Mouse (Mus musculus) liver, embryonic 12.5 days (tissue): Measurements from ENCODE around the gene Pinlyp. TPM values are rescaled to one million over a fixed set of nuclear protein-coding genes. Genes with fewer than 3 reads are reported as not detected.

Source experiments
- ATAC-seq: fragments of 200-750 bp; cut with Nextera tagmentation; 2 replicates; pipeline ENCODE4 v1.8.0; 2017; ENCODE audit warnings: moderate number of reproducible peaks, mild to moderate bottlenecking, moderate library complexity
- H3K27ac ChIP-seq: fragments of 300-500 bp; sonication (generic); 2 replicates; pipeline ENCODE4 v1.5.1; 2016; ENCODE audit warnings: mild to moderate bottlenecking
- H3K27me3 ChIP-seq: fragments of 300-500 bp; sonication (generic); replicated peaks from 2 replicates; pipeline ENCODE4 v1.6.1; 2016; ENCODE audit warnings: mild to moderate bottlenecking, moderate library complexity
- H3K36me3 ChIP-seq: fragments of 300-500 bp; sonication (generic); 2 replicates; pipeline ENCODE4 v1.6.1; 2016; ENCODE audit warnings: mild to moderate bottlenecking, moderate library complexity
- H3K4me1 ChIP-seq: fragments of 300-500 bp; sonication (generic); 2 replicates; pipeline ENCODE4 v1.6.1; 2016
- H3K4me2 ChIP-seq: fragments of 300-500 bp; sonication (generic); 2 replicates; pipeline ENCODE4 v1.6.1; 2016; ENCODE audit warnings: mild to moderate bottlenecking, moderate library complexity
- H3K4me3 ChIP-seq: fragments of 300-500 bp; sonication (generic); 2 replicates; pipeline ENCODE4 v1.5.1; 2016; ENCODE audit warnings: mild to moderate bottlenecking, moderate library complexity
- H3K9ac ChIP-seq: fragments of 300-500 bp; sonication (generic); 2 replicates; pipeline ENCODE4 v1.6.1; 2016; ENCODE audit warnings: mild to moderate bottlenecking, moderate library complexity
- H3K9me3 ChIP-seq: fragments of 300-500 bp; sonication (generic); replicated peaks from 2 replicates; pipeline ENCODE4 v1.6.1; 2016; ENCODE audit warnings: mild to moderate bottlenecking, moderate library complexity
- WGBS: fragments of 180-500 bp; shearing (Covaris S2); methylation state at CpG from one replicate; pipeline ENCODE4 v1.1.7; 2016; ENCODE audit not compliant: insufficient replicate concordance; 5-methylcytosine and 5-hydroxymethylcytosine counted together
- polyA plus RNA-seq: library from polyadenylated mRNA; unstranded; fragments of >200 nt; fragmentation: Nextera tagmentation; extraction: Ambion mirVana; gene quantifications from 2 replicates; pipeline ENCODE4 v1.2.1, GENCODE M21; 2016

Gene Pinlyp
- not detected in 2 replicates for polyA plus RNA-seq

GRCm38 (mm10) chr7:24546068-24546614 is at the start of gene Pinlyp, which contains the start of gene Xrcc1:
Gene Pinlyp, minus strand, starts transcription at chr7:24546118.
Gene Xrcc1, plus strand, starts transcription at chr7:24546289.
- peaks cover 28% of the 10 kb centered on the region for H3K36me3 ChIP-seq
- H3K4me3 ChIP-seq = peak within 1 kb of the TSS; percentile 80
- H3K4me2 ChIP-seq = peak within 1 kb of the TSS; percentile 85
- no peaks in the 10 kb centered on the region for H3K9me3 ChIP-seq
- peak within 1 kb of the TSS; percentile 71 for H3K27ac ChIP-seq
- 39% methylated on average over 13 of the region's 13 CpGs for WGBS
- no peaks in the 10 kb centered on the region for H3K27me3 ChIP-seq
- H3K9ac ChIP-seq = peak within 1 kb of the TSS; percentile 89
- peaks cover 20% of the 10 kb centered on the region for H3K4me1 ChIP-seq
- no peak for ATAC-seq

GRCm38 (mm10) chr7:24595464-24595863 is 49.5 kb upstream of the Pinlyp start:
- ATAC-seq = no peak
- H3K4me2 ChIP-seq = no peak overlapping the region
- no peak overlapping the region for H3K27ac ChIP-seq
- H3K9ac ChIP-seq = no peak overlapping the region
- peaks cover 48% of the 10 kb centered on the region for H3K4me1 ChIP-seq
- WGBS = 41% methylated on average over 2 of the region's 2 CpGs
- no peaks in the 10 kb centered on the region for H3K9me3 ChIP-seq
- H3K27me3 ChIP-seq = peaks cover 19% of the 10 kb centered on the region
- no peaks in the 10 kb centered on the region for H3K36me3 ChIP-seq
- H3K4me3 ChIP-seq = 0 out of 2 replicates have a peak overlapping the region, but pooled peaks have one; percentile 61

GRCm38 (mm10) chr7:24594309-24594803 is 48.4 kb upstream of the Pinlyp start:
- no peaks in the 10 kb centered on the region for H3K36me3 ChIP-seq
- H3K9me3 ChIP-seq = no peaks in the 10 kb centered on the region
- ATAC-seq = no peak
- 7% methylated on average over 13 of the region's 13 CpGs for WGBS
- H3K4me2 ChIP-seq = peak overlapping the region; percentile 83
- H3K4me3 ChIP-seq = peak overlapping the region; percentile 61
- H3K27ac ChIP-seq = no peak overlapping the region
- peaks cover 19% of the 10 kb centered on the region for H3K27me3 ChIP-seq
- H3K4me1 ChIP-seq = peaks cover 58% of the 10 kb centered on the region
- H3K9ac ChIP-seq = peak overlapping the region; percentile 64

- H3K36me3 ChIP-seq = no peaks in the 10 kb centered on the region
- WGBS = 2% methylated on average over 39 of the region's 39 CpGs
These were observed 47.8 kb upstream of the Pinlyp start for GRCm38 (mm10) chr7:24593621-24594308.

GRCm38 (mm10) chr7:24592781-24593180 is 46.9 kb upstream of the Pinlyp start:
- H3K4me2 ChIP-seq = peak overlapping the region; percentile 83; the same call in 1 of the 2 replicates
- H3K36me3 ChIP-seq = no peaks in the 10 kb centered on the region
- no peaks in the 10 kb centered on the region for H3K9me3 ChIP-seq
- H3K4me3 ChIP-seq = 0 out of 2 replicates have a peak overlapping the region, but pooled peaks have one; percentile 61
- 0 out of 2 replicates have a peak overlapping the region, but pooled peaks have one; percentile 6 for H3K9ac ChIP-seq
- no peak for ATAC-seq
- WGBS = 86% methylated on average over 6 of the region's 6 CpGs
- peaks cover 25% of the 10 kb centered on the region for H3K27me3 ChIP-seq
- peak overlapping the region; percentile 46; the same call in 1 of the 2 replicates for H3K27ac ChIP-seq
- H3K4me1 ChIP-seq = peaks cover 59% of the 10 kb centered on the region

More at GRCm38 (mm10) chr7:24593621-24594308, 47.8 kb upstream of the Pinlyp start:
- peak overlapping the region; percentile 61 for H3K4me3 ChIP-seq
- H3K27me3 ChIP-seq = peaks cover 19% of the 10 kb centered on the region
- ATAC-seq = peak; percentile 86
- H3K27ac ChIP-seq = no peak overlapping the region; the same call in 1 of the 2 replicates
- H3K9ac ChIP-seq = peak overlapping the region; percentile 64
- H3K4me2 ChIP-seq = peak overlapping the region; percentile 83
- no peaks in the 10 kb centered on the region for H3K9me3 ChIP-seq
- peaks cover 58% of the 10 kb centered on the region for H3K4me1 ChIP-seq

GRCm38 (mm10) chr7:24592163-24592562 is 46.2 kb upstream of the Pinlyp start:
- peaks cover 31% of the 10 kb centered on the region for H3K27me3 ChIP-seq
- no peaks in the 10 kb centered on the region for H3K9me3 ChIP-seq
- H3K4me1 ChIP-seq = peaks cover 65% of the 10 kb centered on the region
- no peak overlapping the region for H3K9ac ChIP-seq
- peak overlapping the region; percentile 46 for H3K27ac ChIP-seq
- WGBS = 54% methylated on average over 4 of the region's 4 CpGs
- no peak overlapping the region for H3K4me3 ChIP-seq
- peak overlapping the region; percentile 83 for H3K4me2 ChIP-seq
- H3K36me3 ChIP-seq = no peaks in the 10 kb centered on the region
- no peak for ATAC-seq

- no peak overlapping the region for H3K4me3 ChIP-seq
- no peaks in the 10 kb centered on the region for H3K36me3 ChIP-seq
- peaks cover 35% of the 10 kb centered on the region for H3K27me3 ChIP-seq
- peak overlapping the region; percentile 46 for H3K27ac ChIP-seq
- no peaks in the 10 kb centered on the region for H3K9me3 ChIP-seq
- peak; percentile 71 for ATAC-seq
- no peak overlapping the region for H3K9ac ChIP-seq
- peak overlapping the region; percentile 83 for H3K4me2 ChIP-seq
- 29% methylated on average over 5 of the region's 5 CpGs for WGBS
- peaks cover 69% of the 10 kb centered on the region for H3K4me1 ChIP-seq
These were observed 45.8 kb upstream of the Pinlyp start for GRCm38 (mm10) chr7:24591735-24592134.

GRCm38 (mm10) chr7:24588336-24588735 is 42.4 kb upstream of the Pinlyp start:
- no peak for ATAC-seq

GRCm38 (mm10) chr7:24587330-24588105 is 41.6 kb upstream of the Pinlyp start, which contains the start of the genes Ethe1 and Zfp575:
Gene Ethe1, plus strand, starts transcription at chr7:24587543.
Gene Zfp575, minus strand, starts transcription at chr7:24587641.
- ATAC-seq = peak; percentile 13
- H3K9ac ChIP-seq = peak within 1 kb of the TSS; percentile 50; the same call in 1 of the 2 replicates

More at GRCm38 (mm10) chr7:24588336-24588735, 42.4 kb upstream of the Pinlyp start:
- WGBS = 78% methylated on average over 13 of the region's 13 CpGs
- Histone ChIP-seq H3K4me1 (peaks cover 54% of the 10 kb centered on the region), H3K27ac (no peak overlapping the region), H3K27me3 (peaks cover 44% of the 10 kb centered on the region), H3K4me2 (no peak overlapping the region), H3K9me3 (0 out of 2 replicates have a peak, but pooled peaks cover 3% of the 10 kb centered on the region), H3K9ac (no peak overlapping the region), H3K4me3 (no peak overlapping the region), H3K36me3 (no peaks in the 10 kb centered on the region)

GRCm38 (mm10) chr7:24586828-24587227 is 40.9 kb upstream of the Pinlyp start:
- Histone ChIP-seq H3K9me3 (0 out of 2 replicates have a peak, but pooled peaks cover 3% of the 10 kb centered on the region), H3K4me1 (peaks cover 39% of the 10 kb centered on the region), H3K4me2 (peak overlapping the region; percentile 78), H3K4me3 (peak overlapping the region; percentile 52), H3K36me3 (no peaks in the 10 kb centered on the region), H3K27ac (no peak overlapping the region), H3K27me3 (peaks cover 44% of the 10 kb centered on the region), H3K9ac (no peak overlapping the region)
- ATAC-seq = peak; percentile 78
- 7% methylated on average over 8 of the region's 8 CpGs for WGBS

More at GRCm38 (mm10) chr7:24587330-24588105, 41.6 kb upstream of the Pinlyp start, which contains the start of the genes Ethe1 and Zfp575:
- Histone ChIP-seq H3K36me3 (no peaks in the 10 kb centered on the region), H3K27ac (no peak within 1 kb of the TSS), H3K27me3 (peaks cover 44% of the 10 kb centered on the region), H3K4me1 (peaks cover 45% of the 10 kb centered on the region), H3K4me2 (peak within 1 kb of the TSS; percentile 78), H3K9me3 (0 out of 2 replicates have a peak, but pooled peaks cover 3% of the 10 kb centered on the region), H3K4me3 (peak within 1 kb of the TSS; percentile 52)
- WGBS = 9% methylated on average over 30 of the region's 30 CpGs

GRCm38 (mm10) chr7:24585995-24586394 is 40.1 kb upstream of the Pinlyp start:
- H3K9ac ChIP-seq = no peak overlapping the region
- no peak overlapping the region for H3K27ac ChIP-seq
- peaks cover 30% of the 10 kb centered on the region for H3K4me1 ChIP-seq
- H3K4me2 ChIP-seq = no peak overlapping the region
- H3K27me3 ChIP-seq = peaks cover 44% of the 10 kb centered on the region
- no peaks in the 10 kb centered on the region for H3K36me3 ChIP-seq
- 39% methylated on average over 16 of the region's 16 CpGs for WGBS
- ATAC-seq = no peak
- no peak overlapping the region for H3K4me3 ChIP-seq
- 0 out of 2 replicates have a peak, but pooled peaks cover 3% of the 10 kb centered on the region for H3K9me3 ChIP-seq
